Comparison of ENCODE assay signal across 5 mouse cellular contexts in genomic region chr13:58232070-58232469, GRCm38 (mm10).
"Had no signal": no experiment of that assay in that cellular context is flagged by ENCODE, and none has a peak within 500 bp of the region (broad histone marks: within the 10 kb centered on the region; RNA-seq: fewer than 3 reads in every experiment).

No protein-coding gene starts in this region.

- H3K4me3 ChIP-seq: neural tube, embryonic 13.5 days; neural tube, embryonic 15.5 days; stomach, embryonic 15.5 days had no signal

- H3K9ac ChIP-seq: neural tube, embryonic 13.5 days; neural tube, embryonic 15.5 days; stomach, embryonic 15.5 days had no signal

- DNase-seq: right cerebral cortex, postnatal 25 days had no signal

- H3K27me3 ChIP-seq: neural tube, embryonic 13.5 days; neural tube, embryonic 15.5 days; stomach, embryonic 15.5 days had no signal

- H3K27ac ChIP-seq: neural tube, embryonic 13.5 days; neural tube, embryonic 15.5 days; stomach, embryonic 15.5 days; stomach, postnatal 0 days had no signal

- H3K4me2 ChIP-seq: neural tube, embryonic 13.5 days; neural tube, embryonic 15.5 days; stomach, embryonic 15.5 days had no signal

- H3K9me3 ChIP-seq: neural tube, embryonic 13.5 days; neural tube, embryonic 15.5 days; stomach, embryonic 15.5 days had no signal

- H3K36me3 ChIP-seq: neural tube, embryonic 13.5 days had no signal

- H3K4me1 ChIP-seq: neural tube, embryonic 13.5 days; neural tube, embryonic 15.5 days; stomach, embryonic 15.5 days had no signal
